Mouse (Mus musculus) olfactory bulb, adult 2 months (tissue): ENCODE data around the gene Trip6.

ENCODE experiments used
- CTCF ChIP-seq: fragments of 200-500 bp; IDR thresholded peaks from 2 replicates; pipeline ENCODE4 v1.5.1; 2012; ENCODE audit warnings: low read depth, mild to moderate bottlenecking, low read length, moderate library complexity; ENCODE audit not compliant: insufficient read depth
- POLR2A ChIP-seq: fragments of 200-500 bp; IDR thresholded peaks from 2 replicates; pipeline ENCODE4 v1.6.1; 2012; ENCODE audit warnings: mild to moderate bottlenecking, low read depth, low read length, moderate library complexity; ENCODE audit not compliant: insufficient read depth

GRCm38 (mm10) chr5:137285986-137286385 lies 28.2 kb downstream of the Trip6 start:
- no peak for TF ChIP-seq CTCF
- no peak for TF ChIP-seq POLR2A
